Mouse (Mus musculus) bone marrow, adult 2 months (tissue): Measurements from ENCODE around the gene Krtap28-10.

Experiments used
- CTCF ChIP-seq: fragments of 200-500 bp; IDR thresholded peaks from 2 replicates; pipeline ENCODE4 v1.5.1; 2011; ENCODE audit warnings: low read length, control low read depth; ENCODE audit not compliant: control insufficient read depth, insufficient read depth
- POLR2A ChIP-seq: fragments of 200-500 bp; IDR thresholded peaks from 2 replicates; pipeline ENCODE4 v1.6.1; 2011; ENCODE audit warnings: low read depth, mild to moderate bottlenecking, control low read depth, low read length, borderline replicate concordance; ENCODE audit not compliant: control insufficient read depth

- no peak for TF ChIP-seq CTCF
- no peak for TF ChIP-seq POLR2A
These were observed 33.4 kb upstream of the Krtap28-10 start for GRCm38 (mm10) chr1:83075526-83076189.
